Mouse (Mus musculus) MEL (cell line): ENCODE data around the gene 1700018F24Rik. TPM values are rescaled to one million over a fixed set of nuclear protein-coding genes. Genes with fewer than 3 reads are reported as not detected.
A peak's percentile ranks its signal among the peaks of the same experiment; 100 is the strongest.
"Not testable (repeated sequence)": the region's sequence is repeated elsewhere in the genome, so short reads cannot be mapped to it uniquely, and the experiment has no call there.

Source experiments
- DNase-seq: peaks from one replicate; pipeline ENCODE4 v3.0.0; 2011; ENCODE audit warnings: low read depth, low spot score
- H3K27ac ChIP-seq: 2 replicates; pipeline ENCODE4 v1.5.1; 2012; ENCODE audit warnings: low read depth, mild to moderate bottlenecking, control low read depth, low read length, moderate library complexity; ENCODE audit not compliant: control insufficient read depth
- H3K27me3 ChIP-seq, 2 experiments: fragments of 150-350 bp in 1 of 2; sonication (generic) in 1 of 2; 2 replicates each; pipeline ENCODE4 v1.6.1; 2012; ENCODE audit warnings: low read length in 2 of 2, mild to moderate bottlenecking in 2 of 2, improper control_type of control experiment in 1 of 2, moderate library complexity in 1 of 2; ENCODE audit not compliant: insufficient read depth in 2 of 2, control insufficient read depth in 1 of 2
- H3K36me3 ChIP-seq, 2 experiments: 2 replicates each; pipeline ENCODE4 v1.6.1; 2012 to 2014; ENCODE audit warnings: low read length in 2 of 2, improper control_type of control experiment in 1 of 2, inconsistent platforms in 1 of 2, mild to moderate bottlenecking in 1 of 2; ENCODE audit not compliant: insufficient read depth in 2 of 2, control insufficient read depth in 1 of 2
- H3K4me1 ChIP-seq, 2 experiments: fragments of 150-350 bp in 1 of 2; sonication (generic) in 1 of 2; 2 replicates each; pipeline ENCODE4 v1.6.1; 2012; ENCODE audit warnings: low read length in 2 of 2, improper control_type of control experiment in 1 of 2, mild to moderate bottlenecking in 1 of 2; ENCODE audit not compliant: insufficient read depth in 2 of 2, control insufficient read depth in 1 of 2
- H3K4me3 ChIP-seq, 2 experiments: fragments of 150-350 bp in 1 of 2; sonication (generic) in 1 of 2; 2 replicates each; pipeline ENCODE4 v1.5.1; 2012; ENCODE audit warnings: low read depth in 2 of 2, low read length in 2 of 2, mild to moderate bottlenecking in 2 of 2, moderate library complexity in 2 of 2, control low read depth in 1 of 2, improper control_type of control experiment in 1 of 2; ENCODE audit not compliant: control insufficient read depth in 1 of 2, insufficient read depth in 1 of 2
- H3K79me2 ChIP-seq: 2 replicates; pipeline ENCODE4 v1.6.1; 2012; ENCODE audit warnings: mild to moderate bottlenecking, low read length, moderate library complexity; ENCODE audit not compliant: control insufficient read depth, poor library complexity, insufficient read depth
- H3K9ac ChIP-seq: 2 replicates; pipeline ENCODE4 v1.6.1; 2012; ENCODE audit warnings: low read depth, mild to moderate bottlenecking, control low read depth, low read length, moderate library complexity; ENCODE audit not compliant: control insufficient read depth, poor library complexity, severe bottlenecking
- H3K9me3 ChIP-seq: fragments of 150-350 bp; sonication (generic); replicated peaks from 2 replicates; pipeline ENCODE4 v1.6.1; 2012; ENCODE audit warnings: mild to moderate bottlenecking, low read length, improper control_type of control experiment, moderate library complexity; ENCODE audit not compliant: insufficient read depth
- BHLHE40 ChIP-seq: IDR thresholded peaks from 2 replicates; pipeline ENCODE4 v1.6.1; 2012; ENCODE audit warnings: low read depth, mild to moderate bottlenecking, inconsistent platforms, low read length, improper control_type of control experiment, borderline replicate concordance
- CTCF ChIP-seq, 3 experiments: IDR thresholded peaks in 2 of 3; conservative IDR thresholded peaks in 1 of 3; 2 replicates each; pipeline ENCODE4 v1.5.1; 2011 to 2012; ENCODE audit warnings: low read length in 3 of 3, low read depth in 2 of 3, mild to moderate bottlenecking in 2 of 3, improper control_type of control experiment in 1 of 3, inconsistent platforms in 1 of 3, mixed read lengths in 1 of 3, moderate library complexity in 1 of 3; ENCODE audit not compliant: control insufficient read depth in 1 of 3, insufficient read depth in 1 of 3, poor library complexity in 1 of 3, severe bottlenecking in 1 of 3
- ETS1 ChIP-seq: IDR thresholded peaks from 2 replicates; pipeline ENCODE4 v1.6.1; 2012; ENCODE audit warnings: low read depth, mild to moderate bottlenecking, inconsistent platforms, low read length, improper control_type of control experiment, moderate library complexity
- GATA1 ChIP-seq: IDR thresholded peaks from 2 replicates; pipeline ENCODE4 v1.6.1; 2011; ENCODE audit warnings: low read depth, low read length, improper control_type of control experiment
- HCFC1 ChIP-seq: IDR thresholded peaks from 2 replicates; pipeline ENCODE4 v1.6.1; 2012; ENCODE audit warnings: low read depth, mild to moderate bottlenecking, inconsistent platforms, low read length, improper control_type of control experiment, moderate library complexity
- JUND ChIP-seq: IDR thresholded peaks from 2 replicates; pipeline ENCODE4 v1.6.1; 2011; ENCODE audit warnings: low read depth, mild to moderate bottlenecking, improper control_type of control experiment, low read length
- MAX ChIP-seq: IDR thresholded peaks from 2 replicates; pipeline ENCODE4 v1.6.1; 2011; ENCODE audit warnings: low read length, improper control_type of control experiment
- MEF2A ChIP-seq: IDR thresholded peaks from 2 replicates; pipeline ENCODE4 v1.6.1; 2014; ENCODE audit warnings: low read depth, mild to moderate bottlenecking, inconsistent platforms, low read length, improper control_type of control experiment; ENCODE audit not compliant: poor library complexity, insufficient replicate concordance, severe bottlenecking; ENCODE audit errors: extremely low read depth
- MYB ChIP-seq: IDR thresholded peaks from 2 replicates; pipeline ENCODE4 v1.6.1; 2011; ENCODE audit warnings: mild to moderate bottlenecking, low read depth, low read length, improper control_type of control experiment
- NELFE ChIP-seq: IDR thresholded peaks from 2 replicates; pipeline ENCODE4 v1.6.1; 2011; ENCODE audit warnings: low read depth, low read length, improper control_type of control experiment
- POLR2AphosphoS2 ChIP-seq: IDR thresholded peaks from 2 replicates; pipeline ENCODE4 v1.6.1; 2011; ENCODE audit warnings: low read length, improper control_type of control experiment
- POLR2AphosphoS5 ChIP-seq: IDR thresholded peaks from 2 replicates; pipeline ENCODE4 v1.6.1; 2012; ENCODE audit warnings: low read depth, borderline replicate concordance, mild to moderate bottlenecking, inconsistent platforms, low read length, moderate library complexity, mixed read lengths
- RAD21 ChIP-seq: IDR thresholded peaks from 2 replicates; pipeline ENCODE4 v1.6.1; 2011; ENCODE audit warnings: mild to moderate bottlenecking, low read depth, low read length, improper control_type of control experiment
- RCOR1 ChIP-seq: IDR thresholded peaks from 2 replicates; pipeline ENCODE4 v1.6.1; 2012; ENCODE audit warnings: low read depth, mild to moderate bottlenecking, inconsistent platforms, low read length, improper control_type of control experiment
- SMC3 ChIP-seq: IDR thresholded peaks from 2 replicates; pipeline ENCODE4 v1.6.1; 2011; ENCODE audit warnings: low read depth, low read length, improper control_type of control experiment
- TCF12 ChIP-seq: IDR thresholded peaks from 2 replicates; pipeline ENCODE4 v1.6.1; 2014; ENCODE audit warnings: low read depth, mild to moderate bottlenecking, inconsistent platforms, low read length, improper control_type of control experiment, moderate library complexity
- USF2 ChIP-seq, 2 experiments: IDR thresholded peaks; 2 replicates each; pipeline ENCODE4 v1.6.1; 2011 to 2012; ENCODE audit warnings: improper control_type of control experiment in 2 of 2, low read length in 2 of 2, borderline replicate concordance in 1 of 2, inconsistent platforms in 1 of 2, low read depth in 1 of 2, mild to moderate bottlenecking in 1 of 2; ENCODE audit not compliant: insufficient read depth in 1 of 2
- ZC3H11A ChIP-seq: IDR thresholded peaks from 2 replicates; pipeline ENCODE4 v1.6.1; 2012; ENCODE audit warnings: low read depth, mild to moderate bottlenecking, inconsistent platforms, low read length, improper control_type of control experiment
- ZNF384 ChIP-seq: IDR thresholded peaks from 2 replicates; pipeline ENCODE4 v1.6.1; 2012; ENCODE audit warnings: low read depth, mild to moderate bottlenecking, inconsistent platforms, low read length, improper control_type of control experiment
- polyA plus RNA-seq, 2 experiments: library from polyadenylated mRNA; stranded (reverse) in 1 of 2; unstranded in 1 of 2; fragments of >175 nt in 1 of 2; fragments of >200 nt in 1 of 2; gene quantifications; 2 replicates each; pipeline versions ENCODE4 v1.2.1 to v1.2.4; 2012; ENCODE audit warnings: low replicate concordance in 2 of 2, low read depth in 1 of 2; ENCODE audit not compliant: insufficient read length in 2 of 2, insufficient read depth in 1 of 2, missing spikeins in 1 of 2
- total RNA-seq: library from RNA; depleted of rRNA; stranded (reverse); fragments of 300-350 nt; gene quantifications from 2 replicates; pipeline ENCODE4 v1.2.3, GENCODE M21; 2012

1700018F24Rik gene
- total and polyA plus RNA-seq, 3 experiments, result not detected

- DNase-seq, result peak; percentile 83
- no peaks in the 10 kb centered on the region for H3K79me2 ChIP-seq
- no peak overlapping the region for H3K27ac ChIP-seq
- H3K9me3 ChIP-seq, result no peaks in the 10 kb centered on the region
- TF ChIP-seq CTCF (IDR thresholded peaks at IDR 0.05 in 2 of 3, conservative IDR thresholded peaks at IDR 0.05 in 1 of 3; ENCODE audit: control insufficient read depth in 1 of 3, insufficient read depth in 1 of 3, low read depth in 2 of 3, low read length in 3 of 3, poor library complexity in 1 of 3, severe bottlenecking in 1 of 3) (peak; percentile 49 to 90 (median 72)), RAD21 (peak; percentile 82), ZC3H11A (peak; percentile 67), BHLHE40 (no peak), SMC3 (peak; percentile 66), ZNF384 (no peak)
- no peaks in the 10 kb centered on the region for H3K36me3 ChIP-seq
- H3K9ac ChIP-seq, result no peak overlapping the region
- no peak overlapping the region for H3K4me3 ChIP-seq
- H3K4me1 ChIP-seq, result no peaks in the 10 kb centered on the region
- no peaks in the 10 kb centered on the region; a peak in 1 of 4 replicates for H3K27me3 ChIP-seq
Measured at GRCm38 (mm10) chr5:145071342-145071741, 28.6 kb downstream of the 1700018F24Rik start.

GRCm38 (mm10) chr5:145075081-145075480 is 32.3 kb downstream of the 1700018F24Rik start:
- H3K27me3 ChIP-seq, result 0 out of 4 replicates have a peak, but pooled peaks cover 0 to 2% of the 10 kb centered on the region in 2 experiments
- no peaks in the 10 kb centered on the region for H3K9me3 ChIP-seq
- no peaks in the 10 kb centered on the region for H3K79me2 ChIP-seq
- no peaks in the 10 kb centered on the region for H3K36me3 ChIP-seq
- H3K4me3 ChIP-seq, result no peak overlapping the region
- H3K4me1 ChIP-seq, result no peaks in the 10 kb centered on the region
- DNase-seq, result no peak
- H3K9ac ChIP-seq, result no peak overlapping the region
- no peak overlapping the region for H3K27ac ChIP-seq
- peak; percentile 92; the same call in 1 of the 2 replicates for TF ChIP-seq JUND
- no peak for TF ChIP-seq TCF12

DNA sequence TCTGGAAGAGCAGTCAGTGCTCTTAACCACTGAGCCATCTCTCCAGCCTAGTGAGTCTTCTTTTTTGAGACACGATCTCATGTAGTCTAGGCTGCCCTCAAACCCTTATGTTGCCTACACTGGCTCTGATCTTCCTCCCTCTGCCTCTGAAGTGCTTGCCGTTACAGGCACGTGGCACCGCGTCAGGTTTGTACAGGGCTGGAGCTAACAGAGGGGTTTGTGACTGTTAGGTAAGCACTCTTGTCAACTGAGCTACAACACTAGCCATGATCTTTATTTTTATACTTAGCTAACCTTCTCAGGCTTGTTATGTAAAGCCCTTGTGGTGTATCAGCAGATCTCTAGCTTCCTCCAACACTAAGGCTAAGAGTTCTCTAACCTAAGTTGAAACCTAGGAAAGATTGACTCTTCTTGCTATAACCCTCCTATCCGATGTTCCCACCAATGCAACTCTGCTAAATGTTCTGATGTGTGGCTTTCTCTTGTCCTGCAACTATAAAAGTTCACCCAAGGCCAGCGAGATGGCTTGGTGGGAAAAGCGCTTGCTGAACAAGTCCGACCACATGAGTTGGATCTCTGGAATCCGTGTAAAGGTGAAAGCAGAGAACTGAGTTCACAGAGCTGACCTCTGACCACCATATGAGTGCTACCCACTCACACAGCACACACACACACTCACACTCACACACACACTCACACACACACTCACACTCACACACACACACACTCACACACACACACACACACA is 39.2 kb downstream of the 1700018F24Rik start:
- H3K4me1 ChIP-seq, result peaks cover 4 to 6% of the 10 kb centered on the region in 2 experiments; a peak in 2 of 4 replicates
- H3K4me3 ChIP-seq, result no peak overlapping the region
- DNase-seq, result no peak
- no peak overlapping the region for H3K9ac ChIP-seq
- peaks cover 30% of the 10 kb centered on the region for H3K79me2 ChIP-seq
- peaks cover 3 to 11% of the 10 kb centered on the region in 2 experiments for H3K36me3 ChIP-seq
- H3K27ac ChIP-seq, result no peak overlapping the region
- H3K27me3 ChIP-seq, result 0 out of 4 replicates have a peak, but pooled peaks cover 0 to 2% of the 10 kb centered on the region in 2 experiments
- TF ChIP-seq RCOR1, result no peak
- no peak for TF ChIP-seq JUND
- TF ChIP-seq MAX, result no peak
- no peak for TF ChIP-seq ETS1
- no peak for TF ChIP-seq NELFE
- TF ChIP-seq POLR2AphosphoS5, result no peak
- TF ChIP-seq MEF2A, result no peak
- TF ChIP-seq TCF12, result no peak
- TF ChIP-seq HCFC1, result no peak
- TF ChIP-seq ZC3H11A, result no peak
- TF ChIP-seq ZNF384, result no peak
- no peak for TF ChIP-seq MYB
- TF ChIP-seq CTCF (IDR thresholded peaks at IDR 0.05 in 2 of 3, conservative IDR thresholded peaks at IDR 0.05 in 1 of 3; ENCODE audit: control insufficient read depth in 1 of 3, insufficient read depth in 1 of 3, low read depth in 2 of 3, low read length in 3 of 3, poor library complexity in 1 of 3, severe bottlenecking in 1 of 3), result no peak
- no peak for TF ChIP-seq POLR2AphosphoS2
- no peak for TF ChIP-seq GATA1
- TF ChIP-seq USF2 (IDR thresholded peaks at IDR 0.05; ENCODE audit: borderline replicate concordance in 1 of 2, insufficient read depth in 1 of 2, low read depth in 1 of 2, low read length in 2 of 2), result no peak
- H3K9me3 ChIP-seq, result no peaks in the 10 kb centered on the region

DNA sequence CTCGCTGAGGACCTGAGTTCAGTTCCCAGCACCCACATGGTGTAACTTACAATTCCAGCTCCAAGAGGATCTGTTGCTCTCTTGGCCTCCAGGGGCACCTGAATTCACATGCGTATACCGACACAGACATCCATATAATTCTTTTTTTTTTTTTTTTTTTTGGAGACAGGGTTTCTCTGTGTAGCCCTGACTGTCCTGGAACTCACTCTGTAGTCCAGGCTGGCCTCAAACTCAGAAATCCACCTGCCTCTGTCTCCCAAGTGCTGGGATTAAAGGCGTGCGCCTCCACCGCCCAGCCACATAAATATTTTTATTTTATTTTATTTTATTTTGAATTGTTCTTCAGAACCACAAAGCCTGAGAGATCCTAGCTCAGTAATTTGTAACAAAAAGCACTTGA is 40.4 kb downstream of the 1700018F24Rik start:
- Histone ChIP-seq H3K27ac (peak overlapping the region; percentile 44), H3K4me3 (peak overlapping the region; percentile 42 to 63; a peak in 3 of 4 replicates), H3K9ac (peak overlapping the region; percentile 74), H3K79me2 (peaks cover 37% of the 10 kb centered on the region), H3K36me3 (peaks cover 3 to 12% of the 10 kb centered on the region in 2 experiments)
- H3K4me1 ChIP-seq, DNase-seq, H3K9me3 ChIP-seq, H3K27me3 ChIP-seq: not testable (repeated sequence)
